Mouse (Mus musculus) gastrocnemius, postnatal 25 days (tissue): Measurements from ENCODE around the gene Pbp2. TPM values are rescaled to one million over a fixed set of nuclear protein-coding genes. Genes with fewer than 3 reads are reported as not detected.

Experiments
- DNase-seq: peaks from one replicate; pipeline ENCODE4 v3.0.0; 2022
- total RNA-seq, 2 experiments: library from RNA; stranded (reverse); gene quantifications; 1 replicate in 1 of 2; 2 replicates in 1 of 2; pipeline ENCODE4 v1.2.3; 2021

The Pbp2 gene
- total RNA-seq, 2 experiments from 2014 or later, result not detected

DNA sequence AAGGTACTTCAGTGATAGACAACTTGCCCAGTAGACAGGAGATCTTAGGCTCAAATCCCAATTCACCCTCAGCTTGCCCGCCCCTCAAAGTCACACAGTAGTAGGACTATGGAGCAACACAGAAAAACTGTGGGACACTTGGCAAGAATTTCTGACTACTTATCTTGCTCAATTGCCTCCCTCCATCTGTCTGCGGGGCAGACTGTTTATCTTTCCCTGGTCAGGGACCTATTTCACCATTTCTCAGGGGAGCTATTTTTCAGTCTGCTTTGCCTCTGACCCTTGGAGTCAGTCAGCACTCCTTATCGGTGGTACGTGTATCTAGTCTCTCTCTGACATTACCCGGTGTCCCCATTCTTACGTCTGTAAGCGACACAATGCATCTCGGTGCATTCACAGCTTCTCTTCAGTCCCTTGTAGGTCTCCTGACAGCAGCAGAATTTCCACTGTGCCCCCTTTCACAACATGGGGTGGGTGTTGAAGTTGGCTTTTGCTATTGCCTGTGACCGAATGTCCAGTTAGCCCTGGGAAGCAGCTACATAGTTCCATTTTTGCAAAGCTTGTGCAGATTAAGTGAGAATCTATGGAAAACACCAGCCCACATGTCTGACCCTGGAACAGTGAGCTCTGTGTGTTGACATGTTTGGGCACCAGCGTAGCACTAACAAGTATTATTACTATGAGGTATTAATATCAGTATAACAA is 7.6 kb downstream of the Pbp2 start:
- DNase-seq, result no peak

- DNase-seq, result no peak
Observed at GRCm38 (mm10) chr6:135300469-135300868, 9.7 kb downstream of the Pbp2 start.

GRCm38 (mm10) chr6:135299024-135299550 is 11.1 kb downstream of the Pbp2 start:
- DNase-seq, result no peak

DNA sequence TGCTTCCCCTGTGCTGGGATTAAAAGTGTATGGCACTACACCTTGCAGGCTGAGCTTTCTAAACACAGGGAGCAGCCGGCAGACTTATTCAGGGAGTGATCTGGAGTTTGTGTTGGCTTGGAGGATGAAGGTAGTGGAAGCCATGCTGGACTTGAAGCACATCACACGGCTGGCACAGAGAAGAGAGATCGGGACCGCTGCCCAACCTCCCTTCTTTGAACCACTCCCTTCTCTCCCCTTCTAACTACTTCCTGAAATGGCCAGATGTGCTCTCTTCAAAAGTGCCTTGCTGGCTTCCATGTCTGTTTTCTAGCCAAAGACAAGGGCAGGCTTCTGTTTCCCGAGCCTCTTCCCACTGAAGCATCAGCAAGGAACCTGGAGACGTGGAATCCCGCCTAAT is 12.6 kb downstream of the Pbp2 start:
- DNase-seq, result peak; percentile 29

DNA sequence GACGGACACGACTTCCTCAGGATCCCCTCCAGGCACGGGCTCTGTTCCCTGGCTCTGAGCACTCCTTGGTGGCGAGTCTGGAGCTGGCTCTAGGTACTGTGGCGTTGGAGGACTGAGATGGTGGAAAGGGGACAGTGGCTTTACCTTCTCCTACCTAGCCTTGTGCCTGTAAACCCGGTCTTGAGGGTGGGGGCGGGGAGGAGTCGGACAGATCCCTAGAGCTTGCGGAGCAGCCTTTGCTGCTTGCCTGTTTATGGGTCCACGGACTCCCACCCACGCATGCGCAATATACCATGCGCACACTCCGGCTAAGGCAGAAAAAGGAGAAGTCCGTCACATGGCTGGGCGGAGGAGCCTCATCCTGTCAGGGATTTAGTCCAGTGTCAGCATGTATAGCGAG is 13.9 kb downstream of the Pbp2 start:
- DNase-seq, result peak; percentile 40

- peak; percentile 51 for DNase-seq
Observed at GRCm38 (mm10) chr6:135295082-135295861, 14.9 kb downstream of the Pbp2 start.

DNA sequence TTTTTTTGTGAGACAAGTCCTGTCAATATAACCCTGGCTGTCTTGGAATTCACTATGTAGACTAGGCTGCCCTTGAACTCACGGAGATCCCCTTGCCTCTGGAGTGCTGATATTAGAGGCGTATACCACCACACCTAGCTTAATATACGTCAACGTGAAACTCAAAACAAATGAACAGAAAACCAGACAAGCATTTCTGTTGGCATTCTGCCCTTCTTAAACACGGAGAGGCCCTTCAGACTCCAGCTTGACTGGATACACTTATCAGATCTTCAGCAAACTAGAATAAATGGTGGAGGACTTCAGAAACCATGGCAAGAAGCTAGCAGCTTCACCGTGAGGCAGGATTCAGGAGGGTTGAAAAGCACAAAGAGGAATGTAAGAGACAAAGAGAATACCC is 16.1 kb downstream of the Pbp2 start:
- DNase-seq, result no peak

DNA sequence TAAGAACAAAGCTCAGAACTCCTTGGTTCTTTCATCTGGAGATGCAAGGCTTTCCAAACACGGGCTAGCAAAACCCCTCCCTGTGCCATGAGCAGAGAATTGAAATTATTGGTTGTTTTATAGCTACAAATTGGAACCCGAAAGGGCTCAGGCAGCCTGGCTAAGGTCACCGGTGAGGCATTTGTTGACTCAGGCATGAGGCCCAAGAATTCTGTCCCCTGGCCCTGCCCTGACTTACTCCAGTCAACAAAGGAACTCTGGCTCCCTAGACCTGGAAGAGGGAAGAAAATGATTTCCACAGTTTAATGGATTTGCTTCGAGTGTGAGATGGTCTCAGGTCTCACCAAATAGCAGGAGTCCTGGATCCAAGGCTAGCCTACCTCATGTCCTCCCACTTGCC is 17.8 kb downstream of the Pbp2 start:
- no peak for DNase-seq

GRCm38 (mm10) chr6:135279856-135280255 is 30.3 kb downstream of the Pbp2 start:
- no peak for DNase-seq

DNA sequence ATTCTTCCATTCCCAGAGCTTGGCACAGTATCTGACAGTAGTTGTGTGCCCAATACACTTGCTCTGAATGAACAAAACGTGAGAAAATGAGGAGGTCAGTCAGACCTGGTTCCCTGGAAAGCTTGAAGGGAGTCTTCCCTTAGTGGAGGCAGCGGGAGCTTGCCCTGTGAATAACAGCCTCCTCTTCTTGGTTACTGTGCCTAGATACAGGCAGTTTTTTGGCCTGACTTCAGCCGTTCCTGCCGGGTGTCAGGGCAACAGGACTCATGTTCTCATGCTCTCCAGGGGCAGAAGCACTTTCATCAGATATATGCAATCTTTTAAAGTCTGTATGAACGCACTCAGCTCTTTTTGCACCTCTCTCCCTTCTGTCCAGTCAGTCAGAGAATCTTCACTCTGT is 30.9 kb downstream of the Pbp2 start:
- DNase-seq, result no peak

- no peak for DNase-seq
Observed at GRCm38 (mm10) chr6:135278302-135278701, 31.9 kb downstream of the Pbp2 start.

GRCm38 (mm10) chr6:135276474-135277295 is 33.5 kb downstream of the Pbp2 start:
- DNase-seq, result no peak

GRCm38 (mm10) chr6:135275231-135275630 is 35.0 kb downstream of the Pbp2 start:
- no peak for DNase-seq

DNA sequence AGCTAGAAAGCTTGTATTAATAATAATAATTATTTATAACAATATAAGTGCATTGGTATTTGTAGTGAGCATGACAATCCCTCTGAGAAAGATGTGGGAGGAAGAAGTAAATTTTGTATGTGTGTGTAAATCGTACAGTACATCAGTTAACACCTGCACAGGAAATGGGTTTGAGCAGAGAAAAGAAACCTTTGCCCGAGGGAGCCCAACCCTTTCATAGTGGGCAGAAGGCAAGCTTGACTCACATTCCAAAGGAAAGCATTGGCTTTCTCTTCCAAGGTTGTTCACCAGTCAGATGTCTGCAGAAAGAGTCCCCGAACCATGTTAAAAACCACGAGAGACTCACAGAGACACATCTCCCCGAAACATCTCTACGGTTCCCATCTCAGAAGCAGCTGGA is 37.1 kb downstream of the Pbp2 start:
- no peak for DNase-seq

GRCm38 (mm10) chr6:135271761-135272160 is 38.4 kb downstream of the Pbp2 start:
- DNase-seq, result no peak

DNA sequence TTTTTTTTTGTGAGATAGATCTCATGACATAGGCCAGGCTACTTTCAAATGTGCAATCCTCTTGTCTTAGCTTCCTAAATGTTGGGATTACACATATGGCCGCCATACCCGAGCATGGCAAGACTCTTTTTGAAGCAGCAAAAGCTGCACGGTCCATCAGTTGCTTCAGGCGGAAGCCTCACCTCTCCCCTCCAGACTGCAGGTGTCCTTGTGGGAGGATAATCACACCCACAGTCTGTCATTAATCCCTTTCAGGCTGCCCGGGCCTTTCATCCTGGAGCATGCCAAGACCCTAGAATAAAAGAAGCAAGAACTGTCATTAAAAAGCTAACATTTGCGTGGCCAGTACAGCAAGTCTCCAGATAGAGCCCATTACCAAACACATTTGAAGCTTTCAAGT is 40.6 kb downstream of the Pbp2 start:
- DNase-seq, result no peak

DNA sequence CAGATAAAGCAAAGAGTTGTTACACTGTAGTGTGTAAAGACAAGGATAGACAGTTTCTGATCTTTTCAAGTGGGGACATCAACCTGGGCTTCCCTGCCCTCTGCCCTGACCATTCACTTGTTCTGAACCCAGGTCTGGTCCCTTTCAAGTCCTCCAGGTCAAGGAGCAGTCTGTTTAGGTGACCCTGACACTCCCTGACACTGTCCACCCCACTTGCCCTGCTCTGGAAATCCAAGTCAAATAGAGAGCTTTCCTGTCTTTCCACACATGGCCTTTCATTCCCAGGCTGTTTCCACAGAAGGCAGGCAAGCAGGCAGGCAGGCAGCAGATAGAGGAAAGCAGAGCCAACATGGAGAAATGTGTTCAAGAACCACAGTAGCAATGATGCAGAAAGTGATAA is 41.8 kb downstream of the Pbp2 start:
- DNase-seq, result no peak

GRCm38 (mm10) chr6:135267221-135267620 is 43.0 kb downstream of the Pbp2 start:
- no peak for DNase-seq

DNA sequence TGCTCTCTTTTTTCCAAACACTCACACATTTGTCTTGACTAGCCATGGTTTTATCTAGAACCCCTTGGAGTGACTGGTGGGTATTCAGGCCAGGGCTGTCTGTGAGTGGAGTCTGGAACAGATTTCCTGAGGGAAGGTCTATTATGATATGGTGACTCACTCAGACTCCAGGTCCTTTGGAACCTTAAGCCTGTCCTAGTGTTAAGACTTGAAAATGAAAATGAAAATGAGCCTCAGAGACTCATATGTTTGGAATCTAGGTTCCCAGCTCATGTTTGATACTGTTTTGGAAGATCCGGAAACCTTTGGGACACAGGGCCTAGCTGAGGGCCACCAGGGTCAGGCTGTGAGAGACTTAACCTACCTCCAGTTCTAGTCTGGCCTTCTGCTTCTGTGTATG is 44.1 kb downstream of the Pbp2 start:
- DNase-seq, result no peak

DNA sequence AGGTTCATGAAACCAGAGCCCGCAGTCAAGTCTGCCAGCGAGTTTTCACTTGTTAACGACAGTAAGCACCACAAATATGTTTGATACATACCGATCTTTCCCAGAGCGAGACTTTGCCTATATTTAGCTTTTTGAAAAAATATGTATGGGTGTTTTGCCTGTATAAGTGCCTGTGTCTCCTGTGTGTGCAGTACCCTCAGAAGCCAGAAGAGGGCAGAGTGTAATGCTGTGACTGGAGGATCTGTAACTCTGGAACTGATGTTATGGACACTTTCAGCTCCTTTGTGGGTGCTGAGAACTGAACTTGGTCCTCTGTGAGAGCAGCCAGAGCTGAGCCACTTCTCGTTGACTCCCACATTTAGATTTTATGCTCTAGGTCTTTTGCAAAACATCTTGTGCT is 46.1 kb downstream of the Pbp2 start:
- DNase-seq, result no peak

DNA sequence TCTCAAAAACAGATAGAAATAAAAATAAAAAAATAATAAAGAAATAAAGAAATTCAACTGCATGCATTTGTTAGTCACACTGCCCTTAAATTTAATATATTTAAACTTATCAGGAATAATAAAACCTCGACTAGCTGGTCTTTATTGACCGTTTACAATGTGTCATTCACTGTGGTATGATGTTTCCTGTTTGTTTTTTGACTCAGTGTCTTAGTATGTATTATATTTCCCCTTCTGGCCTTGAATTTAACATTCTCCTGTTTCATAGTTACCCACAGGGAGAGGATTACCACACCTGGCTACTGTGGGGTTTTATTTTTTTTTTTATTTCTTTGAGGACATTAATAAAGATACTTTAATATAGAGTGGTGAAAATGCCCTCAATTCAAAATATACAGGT is 47.6 kb downstream of the Pbp2 start:
- no peak for DNase-seq

- no peak for DNase-seq
Observed at GRCm38 (mm10) chr6:135261124-135261523, 49.1 kb downstream of the Pbp2 start.

DNA sequence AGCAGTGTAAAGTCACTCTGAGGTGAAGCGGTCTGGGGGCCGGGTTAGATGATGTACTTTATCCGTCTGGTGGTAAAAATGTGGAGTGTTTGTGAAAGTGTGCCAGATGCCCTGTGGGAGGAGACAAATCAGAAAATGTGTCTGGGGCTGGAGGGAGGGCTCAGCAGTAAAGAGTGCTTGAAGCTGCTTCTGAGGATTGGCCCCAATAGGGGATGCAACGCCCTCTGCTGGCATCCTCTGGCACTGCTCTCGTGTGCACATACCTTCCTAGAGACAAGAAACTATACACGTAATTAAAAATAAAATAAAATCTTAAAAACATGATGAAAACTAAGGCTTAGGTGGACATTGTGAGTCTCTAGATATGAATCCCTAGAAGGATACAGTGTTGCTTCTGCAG is 49.8 kb downstream of the Pbp2 start:
- no peak for DNase-seq
